Mouse (Mus musculus): Measurements from ENCODE around the gene Hoxa9.

The Hoxa9 gene

GRCm38 (mm10) chr6:52216691-52217458 is 14.0 kb downstream of the Hoxa9 start:
- DNase-seq (ENCODE audit: low read depth, low spot score): peak; percentile 88

DNA sequence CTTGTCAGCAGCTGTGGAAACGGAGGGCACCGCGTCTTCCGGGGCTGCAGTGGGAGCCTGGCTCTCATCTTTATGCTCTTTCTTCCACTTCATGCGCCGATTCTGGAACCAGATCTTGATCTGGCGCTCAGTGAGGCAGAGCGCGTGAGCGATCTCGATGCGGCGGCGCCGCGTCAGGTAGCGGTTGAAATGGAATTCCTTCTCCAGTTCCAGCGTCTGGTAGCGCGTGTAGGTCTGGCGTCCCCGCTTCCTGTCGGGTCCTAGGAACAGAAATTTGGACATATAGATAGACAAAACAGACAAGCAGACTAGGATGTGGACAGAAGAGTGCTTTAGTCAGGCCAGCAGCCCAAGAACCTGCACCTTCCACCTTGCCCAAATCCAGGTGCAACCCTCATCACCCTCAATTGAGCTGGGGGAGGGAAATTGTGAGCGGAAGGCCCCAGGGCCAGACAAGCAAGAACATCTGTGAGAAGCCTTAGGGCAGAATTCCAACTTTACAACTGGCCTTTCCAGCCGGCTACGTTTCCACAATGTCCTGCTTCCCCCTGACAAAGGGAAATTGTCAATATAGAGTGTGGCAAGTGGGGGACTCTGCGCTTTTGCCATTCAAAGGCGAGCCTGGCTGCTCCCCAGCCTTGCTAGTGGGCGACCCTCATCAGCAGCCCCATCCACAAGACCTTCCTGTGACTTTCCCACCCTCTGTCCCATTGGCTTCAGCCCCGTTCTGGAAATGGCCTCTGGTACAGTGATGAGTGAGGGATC is 14.9 kb downstream of the Hoxa9 start:
- DNase-seq (ENCODE audit: low read depth, low spot score): peak; percentile 49

DNA sequence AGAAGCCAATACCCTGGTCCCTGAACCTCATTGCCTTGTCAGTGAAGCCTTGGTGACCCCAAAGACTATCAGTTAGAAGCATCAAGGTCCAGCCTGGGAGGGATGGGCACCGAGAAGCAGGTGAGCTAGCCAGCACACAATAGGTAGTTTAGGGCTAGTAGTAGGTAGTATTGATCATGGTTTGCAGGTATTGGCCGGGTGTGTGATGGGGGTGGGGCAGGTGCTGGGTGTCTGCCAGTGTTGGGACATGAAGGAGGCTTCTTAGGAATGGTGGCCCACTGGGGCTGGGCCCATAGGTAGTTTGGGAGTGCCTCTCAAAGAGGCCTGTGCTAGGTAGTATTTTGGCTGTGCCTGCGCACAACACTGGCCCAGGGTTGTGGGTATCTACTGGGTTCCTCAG is 15.8 kb downstream of the Hoxa9 start:
- peak; percentile 26 for DNase-seq (ENCODE audit: low read depth, low spot score)

DNA sequence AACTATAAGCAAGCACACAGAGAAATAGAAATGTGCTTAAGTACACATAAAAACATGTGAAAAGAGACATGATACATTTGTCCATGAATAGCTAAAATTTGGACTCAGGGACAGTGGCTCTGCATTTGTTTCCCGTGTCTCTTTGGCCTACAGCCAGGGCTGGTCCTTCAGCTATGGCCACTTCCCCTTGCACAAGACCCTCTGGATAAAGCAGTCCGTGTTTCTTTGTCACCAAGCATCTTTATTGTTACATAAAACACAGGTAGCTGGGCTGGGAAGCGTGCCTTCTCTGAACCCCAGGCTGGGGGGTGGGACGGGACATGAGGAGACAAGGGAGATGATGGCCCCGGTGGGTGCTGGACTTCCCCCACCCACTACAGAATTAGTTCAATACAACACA is 16.6 kb downstream of the Hoxa9 start:
- DNase-seq (ENCODE audit: low read depth, low spot score): peak; percentile 58

DNA sequence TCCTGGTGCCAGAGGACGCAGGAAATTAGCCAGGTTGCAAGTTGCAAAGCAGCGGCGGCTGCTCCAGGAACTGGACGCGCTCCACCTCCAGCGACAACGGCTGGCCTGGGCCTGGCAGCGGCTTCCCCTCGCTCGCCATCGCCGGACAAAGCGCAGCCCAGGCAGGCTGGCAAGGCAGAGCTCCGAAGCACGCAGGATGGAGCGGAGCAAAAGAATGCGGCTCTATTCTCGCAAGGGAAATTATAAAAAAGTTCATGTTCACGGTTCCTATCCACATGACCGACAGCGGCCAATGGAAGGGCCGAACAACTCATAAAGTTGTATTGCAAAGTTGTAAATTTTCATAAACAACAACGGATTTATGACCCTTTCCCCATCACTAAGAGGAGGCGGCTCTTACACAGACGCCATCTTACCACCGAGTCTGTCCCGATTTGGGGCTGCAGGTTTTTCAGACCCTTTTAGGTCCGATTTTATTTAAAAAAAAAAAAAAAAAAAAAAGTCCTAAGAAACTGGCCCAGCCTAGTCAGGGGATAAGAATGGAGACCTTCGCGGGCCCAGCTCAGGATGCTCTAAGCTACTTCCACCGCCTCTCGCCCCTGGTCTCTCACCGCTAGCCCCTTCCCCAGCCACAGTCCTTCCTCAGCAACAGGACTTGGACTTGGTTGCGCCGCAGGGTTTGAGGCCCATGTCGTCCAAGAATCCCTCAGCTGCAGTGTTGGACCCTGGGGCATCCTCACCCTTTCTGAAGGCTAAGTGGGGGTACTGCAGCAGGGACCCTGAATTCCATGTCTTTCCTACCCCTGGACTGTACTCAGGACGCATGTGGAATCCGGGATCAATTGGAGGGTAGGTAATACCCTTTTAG is 17.5 kb downstream of the Hoxa9 start, which contains the start of the genes Hoxa3 and Gm28308:
Gene Hoxa3, minus strand, starts transcription at position 218 of the 868 bp plus-strand sequence.
Gene Gm28308, minus strand, starts transcription at position 221 of the 868 bp plus-strand sequence.
- peak; percentile 92 for DNase-seq (ENCODE audit: low read depth, low spot score)

- DNase-seq (ENCODE audit: low read depth, low spot score): no peak
Measured at GRCm38 (mm10) chr6:52212556-52213118, 18.3 kb downstream of the Hoxa9 start.

- peak; percentile 82 for DNase-seq (ENCODE audit: low read depth, low spot score)
Measured at GRCm38 (mm10) chr6:52211961-52212360, 18.9 kb downstream of the Hoxa9 start.

DNA sequence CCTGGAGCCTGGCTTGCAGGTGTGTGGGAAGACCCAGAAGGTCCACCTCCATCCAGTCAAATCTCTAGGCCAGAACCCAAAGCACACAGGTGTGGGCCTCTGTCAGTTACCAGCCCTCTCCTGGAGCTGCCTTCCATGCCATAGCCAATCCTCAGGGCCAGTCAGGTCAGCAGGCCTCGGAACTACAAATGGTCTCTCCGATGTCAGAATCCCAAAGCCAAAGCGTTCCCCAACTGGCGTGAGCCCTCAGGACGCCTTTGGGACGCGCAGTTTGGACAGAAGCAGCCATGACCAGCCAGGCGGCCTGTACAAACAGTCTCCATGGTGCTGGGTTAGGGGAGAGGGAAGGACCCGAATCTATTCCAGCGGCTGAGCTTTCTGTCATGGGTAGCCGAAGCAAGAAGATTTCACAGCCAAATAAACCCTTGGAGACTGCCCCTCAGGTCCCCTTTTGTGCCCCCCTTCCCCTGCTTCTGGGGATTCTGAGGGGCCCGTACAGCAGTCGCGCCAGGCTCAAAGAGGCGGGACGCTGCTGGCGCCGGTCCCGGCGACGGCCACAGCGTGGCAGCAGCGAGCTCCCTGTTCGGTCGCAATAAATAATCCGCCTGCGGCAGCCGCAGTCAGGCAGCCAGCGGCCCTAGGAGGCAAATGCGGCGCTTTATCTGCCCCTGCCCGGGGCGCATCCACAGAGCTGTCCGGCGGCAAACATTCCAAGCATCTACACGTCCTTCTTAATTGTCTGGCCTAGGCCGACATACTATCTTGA is 19.5 kb downstream of the Hoxa9 start:
- DNase-seq (ENCODE audit: low read depth, low spot score): peak; percentile 89

GRCm38 (mm10) chr6:52209685-52210046 is 21.2 kb downstream of the Hoxa9 start:
- DNase-seq (ENCODE audit: low read depth, low spot score): no peak

GRCm38 (mm10) chr6:52208868-52209684 is 21.8 kb downstream of the Hoxa9 start:
- DNase-seq (ENCODE audit: low read depth, low spot score): no peak

GRCm38 (mm10) chr6:52208072-52208867 is 22.6 kb downstream of the Hoxa9 start, which contains the start of gene Hoxa6:
Hoxa6 (minus strand) TSS chr6:52208722.
- DNase-seq (ENCODE audit: low read depth, low spot score): no peak

DNA sequence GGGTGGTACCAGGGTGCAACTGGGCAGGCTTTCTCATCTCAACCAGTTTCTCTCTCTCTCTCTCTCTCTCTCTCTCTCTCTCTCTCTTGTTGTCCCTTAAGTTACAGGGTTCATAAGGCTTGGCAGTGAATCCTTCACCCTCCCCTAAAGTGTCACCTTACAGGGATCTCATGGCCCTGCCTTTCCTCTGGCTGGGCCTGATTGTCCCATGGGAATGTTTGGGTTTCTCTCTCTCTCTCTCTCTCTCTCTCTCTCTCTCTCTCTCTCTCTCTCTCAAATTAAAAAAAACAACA is 23.3 kb downstream of the Hoxa9 start:
- no peak for DNase-seq (ENCODE audit: low read depth, low spot score)

DNA sequence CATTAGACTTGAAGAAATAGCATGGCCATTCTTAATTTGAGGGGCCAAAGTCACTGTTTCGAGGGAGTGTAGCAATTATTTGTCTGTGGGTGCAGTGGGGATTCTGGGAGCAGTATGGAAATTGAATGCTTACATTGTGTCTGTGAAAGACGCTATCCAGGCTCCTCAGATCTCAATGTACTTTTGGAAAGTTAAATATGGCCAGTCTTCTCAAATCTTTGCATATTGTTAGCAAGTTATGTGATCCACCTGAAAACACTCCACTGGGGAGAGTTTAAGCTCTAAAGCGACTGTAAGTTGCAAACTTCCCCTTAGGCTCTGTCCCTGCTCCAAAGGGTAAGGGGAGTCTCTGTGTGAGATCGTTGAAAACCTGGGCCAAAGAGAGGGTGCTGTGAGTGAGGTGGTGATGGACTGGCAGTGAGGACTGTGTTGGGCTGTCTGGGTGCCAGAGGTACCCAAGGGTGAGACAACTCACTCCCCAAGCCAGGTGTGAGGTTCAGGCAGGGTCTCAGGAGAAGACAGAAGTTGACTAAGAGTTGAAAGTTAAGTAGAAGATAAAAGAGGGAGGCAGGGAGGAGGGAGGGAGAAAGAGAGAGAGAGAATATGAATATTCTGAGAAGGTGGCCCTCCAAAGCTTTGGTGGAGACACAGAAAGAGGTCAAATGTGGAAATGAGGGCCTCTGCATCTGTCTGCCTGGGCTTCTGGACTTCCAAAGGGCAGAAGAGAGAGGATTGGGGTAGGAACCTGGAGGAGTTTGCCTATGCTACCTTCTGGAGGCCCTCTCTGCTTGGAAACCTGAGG is 23.8 kb downstream of the Hoxa9 start:
- DNase-seq (ENCODE audit: low read depth, low spot score): no peak

- DNase-seq (ENCODE audit: low read depth, low spot score): no peak
Measured at GRCm38 (mm10) chr6:52205638-52206621, 25.0 kb downstream of the Hoxa9 start.

DNA sequence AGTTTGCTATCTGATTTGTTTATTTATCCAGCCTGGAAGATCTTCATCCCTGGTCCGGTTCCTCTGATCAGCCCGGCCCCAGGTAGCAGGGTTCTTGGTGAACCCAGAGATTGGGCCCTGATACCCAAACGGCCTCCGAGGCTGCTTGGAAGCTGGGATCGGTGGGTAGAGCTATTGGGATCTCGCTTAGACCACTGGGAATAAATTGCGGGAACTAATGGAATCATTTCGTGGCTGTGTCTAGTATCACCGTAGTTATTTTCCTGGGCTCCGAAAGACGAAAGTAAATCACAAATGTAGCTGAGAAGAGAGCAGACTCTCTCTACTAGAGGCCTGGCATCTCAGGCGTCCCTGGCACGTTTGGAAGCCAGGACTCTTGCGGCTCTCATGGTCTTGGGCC is 25.7 kb downstream of the Hoxa9 start:
- DNase-seq (ENCODE audit: low read depth, low spot score): no peak

DNA sequence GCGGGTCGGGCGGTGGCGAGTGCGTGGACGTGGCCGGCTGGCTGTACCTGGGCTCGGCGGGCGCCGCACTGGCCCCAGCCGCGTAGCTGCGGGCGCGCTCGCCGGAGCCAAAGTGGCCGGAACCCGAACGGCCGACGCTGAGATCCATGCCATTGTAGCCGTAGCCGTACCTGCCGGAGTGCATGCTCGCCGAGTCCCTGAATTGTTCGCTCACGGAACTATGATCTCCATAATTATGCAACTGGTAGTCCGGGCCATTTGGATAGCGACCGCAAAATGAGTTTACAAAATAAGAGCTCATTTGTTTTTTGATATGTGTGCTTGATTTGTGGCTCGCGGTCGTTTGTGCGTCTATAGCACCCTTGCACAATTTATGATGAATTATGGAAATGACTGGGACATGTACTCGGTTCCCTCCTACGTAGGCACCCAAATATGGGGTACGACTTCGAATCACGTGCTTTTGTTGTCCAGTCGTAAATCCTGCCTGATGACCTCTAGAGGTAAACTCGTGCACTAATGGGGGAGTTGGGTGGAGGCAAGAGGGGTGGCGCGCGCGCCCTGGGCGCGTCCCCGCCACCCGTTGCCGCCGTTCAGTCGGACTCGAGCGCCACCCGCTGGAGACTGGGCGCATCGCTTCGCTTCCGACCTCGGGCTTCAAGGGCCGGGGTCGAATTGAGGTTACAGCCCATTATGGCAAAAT is 26.7 kb downstream of the Hoxa9 start, which contains the start of gene Hoxa5:
Gene Hoxa5, minus strand, starts transcription at position 538 of the 703 bp plus-strand sequence.
- no peak for DNase-seq (ENCODE audit: low read depth, low spot score)

Measured in A20 (cell line).